Mouse (Mus musculus): ENCODE measurements at regions not wholly inside any gene's neighbourhood (a gene's known extent, or its start where the extent isn't known, plus 50 kb on each side); places are given as distances from the start of the nearest gene placed in this dataset.

GRCm38 (mm10) chr1:166837299-166837698, 155.7 kb upstream of the Fmo9 start:
- no peaks in the 10 kb centered on the region for H3K4me1 ChIP-seq (ENCODE audit: control insufficient read depth, insufficient read depth, low read length)
- H3K9ac ChIP-seq (ENCODE audit: low read depth, poor library complexity, severe bottlenecking) = no peak overlapping the region
- H3K36me3 ChIP-seq (ENCODE audit: control insufficient read depth, insufficient read depth, low read length, poor library complexity, severe bottlenecking) = no peaks in the 10 kb centered on the region
- no peaks in the 10 kb centered on the region for H3K27me3 ChIP-seq (ENCODE audit: control insufficient read depth, insufficient read depth, low read length, poor library complexity, severe bottlenecking)
- H3K9me3 ChIP-seq (replicated peaks; ENCODE audit: control insufficient read depth, insufficient read depth, low read length, poor library complexity, severe bottlenecking) = no peaks in the 10 kb centered on the region
- H3K4me3 ChIP-seq (ENCODE audit: low read depth, low read length) = no peak overlapping the region
- no peak for TF ChIP-seq CTCF (IDR thresholded peaks at IDR 0.05; ENCODE audit: low read depth, low read length)
- no peak overlapping the region for H3K27ac ChIP-seq (ENCODE audit: insufficient read depth, low read length)

GRCm38 (mm10) chr1:166839833-166840232, 158.2 kb upstream of the Fmo9 start:
- H3K4me3 ChIP-seq (ENCODE audit: low read depth, low read length) = no peak overlapping the region
- no peaks in the 10 kb centered on the region for H3K27me3 ChIP-seq (ENCODE audit: control insufficient read depth, insufficient read depth, low read length, poor library complexity, severe bottlenecking)
- H3K4me1 ChIP-seq (ENCODE audit: control insufficient read depth, insufficient read depth, low read length) = no peaks in the 10 kb centered on the region
- no peaks in the 10 kb centered on the region for H3K9me3 ChIP-seq (replicated peaks; ENCODE audit: control insufficient read depth, insufficient read depth, low read length, poor library complexity, severe bottlenecking)
- no peak for TF ChIP-seq POLR2A (IDR thresholded peaks at IDR 0.05; ENCODE audit: insufficient read depth, low read length)
- TF ChIP-seq EP300 (IDR thresholded peaks at IDR 0.05; ENCODE audit: insufficient read depth, low read depth, low read length) = no peak
- TF ChIP-seq CTCF (IDR thresholded peaks at IDR 0.05; ENCODE audit: low read depth, low read length) = no peak
- no peak overlapping the region for H3K27ac ChIP-seq (ENCODE audit: insufficient read depth, low read length)
- no peaks in the 10 kb centered on the region for H3K36me3 ChIP-seq (ENCODE audit: control insufficient read depth, insufficient read depth, low read length, poor library complexity, severe bottlenecking)
- H3K9ac ChIP-seq (ENCODE audit: low read depth, poor library complexity, severe bottlenecking) = no peak overlapping the region

DNA sequence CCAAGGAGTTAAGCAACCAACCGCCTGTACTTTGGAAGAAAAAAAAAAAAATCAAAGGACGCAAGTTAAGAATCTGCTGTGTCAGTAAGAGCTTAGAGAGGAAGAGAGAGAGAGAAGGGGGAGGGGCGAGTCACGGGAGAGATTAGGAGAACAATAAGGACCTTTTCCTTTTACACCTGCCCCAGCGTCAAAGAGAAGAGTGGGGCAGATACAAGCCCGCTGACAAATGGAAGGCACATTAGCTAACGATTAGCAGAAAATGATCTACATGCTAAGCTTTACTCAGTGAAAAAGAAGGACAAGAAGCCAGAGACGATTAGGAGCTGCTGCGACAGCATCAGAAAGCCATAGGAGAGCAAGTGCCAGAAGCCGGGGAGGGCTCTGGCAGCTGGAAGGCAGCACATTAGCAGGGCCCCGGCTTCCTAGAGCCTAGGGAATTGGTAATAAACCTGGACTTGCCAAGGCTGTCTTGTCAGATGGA, 157.8 kb upstream of the Fam78b start:
- H3K9me3 ChIP-seq (replicated peaks; ENCODE audit: control insufficient read depth, insufficient read depth, low read length, poor library complexity, severe bottlenecking) = no peaks in the 10 kb centered on the region
- H3K4me1 ChIP-seq (ENCODE audit: control insufficient read depth, insufficient read depth, low read length) = no peaks in the 10 kb centered on the region
- no peak overlapping the region for H3K9ac ChIP-seq (ENCODE audit: low read depth, poor library complexity, severe bottlenecking)
- no peak overlapping the region for H3K4me3 ChIP-seq (ENCODE audit: low read depth, low read length)
- no peak for TF ChIP-seq CTCF (IDR thresholded peaks at IDR 0.05; ENCODE audit: low read depth, low read length)
- TF ChIP-seq EP300 (IDR thresholded peaks at IDR 0.05; ENCODE audit: insufficient read depth, low read depth, low read length) = no peak
- no peak for TF ChIP-seq POLR2A (IDR thresholded peaks at IDR 0.05; ENCODE audit: insufficient read depth, low read length)
- H3K27me3 ChIP-seq (ENCODE audit: control insufficient read depth, insufficient read depth, low read length, poor library complexity, severe bottlenecking) = no peaks in the 10 kb centered on the region
- no peaks in the 10 kb centered on the region for H3K36me3 ChIP-seq (ENCODE audit: control insufficient read depth, insufficient read depth, low read length, poor library complexity, severe bottlenecking)
- no peak overlapping the region for H3K27ac ChIP-seq (ENCODE audit: insufficient read depth, low read length)

DNA sequence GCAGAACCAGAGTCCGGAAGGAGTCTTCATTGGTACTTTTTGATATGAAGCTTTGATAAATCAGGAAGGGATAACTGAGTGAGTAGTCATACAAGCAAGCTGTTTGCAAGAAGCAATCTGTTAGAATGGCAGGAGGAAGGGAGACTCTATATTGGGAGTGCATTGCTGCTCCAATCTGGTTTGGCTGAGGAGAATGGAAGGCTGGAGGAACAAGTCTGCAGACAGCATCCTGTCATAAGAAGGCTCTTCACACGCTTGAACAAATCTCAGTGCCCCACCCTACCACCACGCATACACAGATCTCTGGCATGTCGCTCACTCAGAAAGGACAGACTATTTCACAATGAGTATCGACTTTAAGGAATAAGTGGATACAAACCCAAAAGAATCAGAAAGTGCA, 154.7 kb upstream of the Fam78b start:
- Histone ChIP-seq H3K36me3 (ENCODE audit: control insufficient read depth, insufficient read depth, low read length, poor library complexity, severe bottlenecking) (no peaks in the 10 kb centered on the region), H3K4me3 (ENCODE audit: low read depth, low read length) (no peak overlapping the region), H3K9ac (ENCODE audit: low read depth, poor library complexity, severe bottlenecking) (no peak overlapping the region), H3K4me1 (ENCODE audit: control insufficient read depth, insufficient read depth, low read length) (no peaks in the 10 kb centered on the region), H3K27me3 (ENCODE audit: control insufficient read depth, insufficient read depth, low read length, poor library complexity, severe bottlenecking) (no peaks in the 10 kb centered on the region), H3K27ac (ENCODE audit: insufficient read depth, low read length) (no peak overlapping the region), H3K9me3 (replicated peaks; ENCODE audit: control insufficient read depth, insufficient read depth, low read length, poor library complexity, severe bottlenecking) (no peaks in the 10 kb centered on the region)
- TF ChIP-seq CTCF (IDR thresholded peaks at IDR 0.05; ENCODE audit: low read depth, low read length) (no peak), EP300 (IDR thresholded peaks at IDR 0.05; ENCODE audit: insufficient read depth, low read depth, low read length) (no peak), POLR2A (IDR thresholded peaks at IDR 0.05; ENCODE audit: insufficient read depth, low read length) (no peak)

DNA sequence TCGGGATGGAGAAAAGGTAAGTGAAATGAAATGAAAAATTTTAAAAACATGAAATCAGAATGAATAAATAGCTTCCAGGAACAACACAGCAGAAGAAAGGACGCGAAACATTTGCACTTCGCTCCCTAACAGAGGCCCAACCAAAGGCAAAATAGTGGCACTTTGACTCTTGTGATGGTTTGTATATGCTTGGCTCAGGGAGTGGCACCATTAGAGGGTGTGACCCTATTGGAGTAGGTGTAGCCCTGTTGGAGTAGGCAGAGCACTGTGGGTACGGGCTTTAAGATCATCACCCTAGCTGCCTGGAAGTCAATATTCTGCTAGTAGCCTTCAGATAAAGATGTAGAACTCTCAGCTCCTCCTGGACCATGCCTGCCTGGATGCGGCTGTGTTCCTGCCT, 154.0 kb upstream of the Fam78b start:
- TF ChIP-seq CTCF (IDR thresholded peaks at IDR 0.05; ENCODE audit: low read depth, low read length) (no peak), EP300 (IDR thresholded peaks at IDR 0.05; ENCODE audit: insufficient read depth, low read depth, low read length) (no peak), POLR2A (IDR thresholded peaks at IDR 0.05; ENCODE audit: insufficient read depth, low read length) (no peak)

GRCm38 (mm10) chr1:166848015-166848535, 153.1 kb upstream of the Fam78b start:
- H3K9me3 ChIP-seq (replicated peaks; ENCODE audit: control insufficient read depth, insufficient read depth, low read length, poor library complexity, severe bottlenecking) = no peaks in the 10 kb centered on the region

More for the DNA sequence above, 154.0 kb upstream of the Fam78b start:
- Histone ChIP-seq H3K9ac (ENCODE audit: low read depth, poor library complexity, severe bottlenecking) (no peak overlapping the region), H3K9me3 (replicated peaks; ENCODE audit: control insufficient read depth, insufficient read depth, low read length, poor library complexity, severe bottlenecking) (no peaks in the 10 kb centered on the region), H3K27ac (ENCODE audit: insufficient read depth, low read length) (no peak overlapping the region), H3K27me3 (ENCODE audit: control insufficient read depth, insufficient read depth, low read length, poor library complexity, severe bottlenecking) (no peaks in the 10 kb centered on the region), H3K4me3 (ENCODE audit: low read depth, low read length) (no peak overlapping the region), H3K36me3 (ENCODE audit: control insufficient read depth, insufficient read depth, low read length, poor library complexity, severe bottlenecking) (no peaks in the 10 kb centered on the region), H3K4me1 (ENCODE audit: control insufficient read depth, insufficient read depth, low read length) (no peaks in the 10 kb centered on the region)

More at GRCm38 (mm10) chr1:166848015-166848535, 153.1 kb upstream of the Fam78b start:
- H3K27ac ChIP-seq (ENCODE audit: insufficient read depth, low read length) = no peak overlapping the region
- no peaks in the 10 kb centered on the region for H3K36me3 ChIP-seq (ENCODE audit: control insufficient read depth, insufficient read depth, low read length, poor library complexity, severe bottlenecking)
- no peak for TF ChIP-seq CTCF (IDR thresholded peaks at IDR 0.05; ENCODE audit: low read depth, low read length)
- TF ChIP-seq POLR2A (IDR thresholded peaks at IDR 0.05; ENCODE audit: insufficient read depth, low read length) = no peak
- TF ChIP-seq EP300 (IDR thresholded peaks at IDR 0.05; ENCODE audit: insufficient read depth, low read depth, low read length) = no peak
- H3K4me3 ChIP-seq (ENCODE audit: low read depth, low read length) = no peak overlapping the region
- H3K4me1 ChIP-seq (ENCODE audit: control insufficient read depth, insufficient read depth, low read length) = no peaks in the 10 kb centered on the region
- no peaks in the 10 kb centered on the region for H3K27me3 ChIP-seq (ENCODE audit: control insufficient read depth, insufficient read depth, low read length, poor library complexity, severe bottlenecking)
- no peak overlapping the region for H3K9ac ChIP-seq (ENCODE audit: low read depth, poor library complexity, severe bottlenecking)

Data from ES-Bruce4 (cell line).